Mouse (Mus musculus) heart, embryonic 14.5 days (tissue): Measurements from ENCODE around the gene S100a10. TPM values are rescaled to one million over a fixed set of nuclear protein-coding genes. Genes with fewer than 3 reads are reported as not detected.

Experiments used
- ATAC-seq: fragments of 200-750 bp; cut with Nextera tagmentation; 2 replicates; pipeline ENCODE4 v1.8.0; 2017; ENCODE audit warnings: low read depth, moderate TSS enrichment; ENCODE audit not compliant: insufficient number of reproducible peaks, insufficient read depth, low FRiP score
- H3K27ac ChIP-seq, 2 experiments: fragments of 200-500 bp in 1 of 2; fragments of 300-500 bp in 1 of 2; sonication (generic) in 1 of 2; replicated peaks in 1 of 2; 2 replicates each; pipeline ENCODE4 v1.5.1; 2012 to 2014; ENCODE audit warnings: low read depth in 2 of 2, low read length in 2 of 2, control low read depth in 1 of 2, mild to moderate bottlenecking in 1 of 2, mixed read lengths in 1 of 2; ENCODE audit not compliant: control insufficient read depth in 1 of 2, insufficient read depth in 1 of 2
- H3K27me3 ChIP-seq: fragments of 300-500 bp; sonication (generic); 2 replicates; pipeline ENCODE4 v1.6.1; 2014; ENCODE audit warnings: mild to moderate bottlenecking, low read length, control low read depth; ENCODE audit not compliant: control insufficient read depth, insufficient read depth
- H3K36me3 ChIP-seq: fragments of 300-500 bp; sonication (generic); 2 replicates; pipeline ENCODE4 v1.6.1; 2014; ENCODE audit warnings: mild to moderate bottlenecking, control low read depth, low read length, mixed read lengths; ENCODE audit not compliant: control insufficient read depth, insufficient read depth
- H3K4me1 ChIP-seq, 2 experiments: fragments of 200-500 bp in 1 of 2; fragments of 300-500 bp in 1 of 2; sonication (generic) in 1 of 2; 2 replicates each; pipeline ENCODE4 v1.6.1; 2012 to 2014; ENCODE audit warnings: low read length in 2 of 2, control low read depth in 1 of 2, mixed read lengths in 1 of 2; ENCODE audit not compliant: control insufficient read depth in 2 of 2, insufficient read depth in 2 of 2
- H3K4me2 ChIP-seq: fragments of 300-500 bp; sonication (generic); 2 replicates; pipeline ENCODE4 v1.6.1; 2014; ENCODE audit warnings: mild to moderate bottlenecking, low read length
- H3K4me3 ChIP-seq, 2 experiments: fragments of 200-500 bp in 1 of 2; fragments of 300-500 bp in 1 of 2; sonication (generic) in 1 of 2; 2 replicates each; pipeline ENCODE4 v1.5.1; 2012 to 2014; ENCODE audit warnings: low read length in 2 of 2, mild to moderate bottlenecking in 2 of 2, control low read depth in 1 of 2, low read depth in 1 of 2, moderate library complexity in 1 of 2; ENCODE audit not compliant: control insufficient read depth in 1 of 2, insufficient read depth in 1 of 2
- H3K9ac ChIP-seq: fragments of 300-500 bp; sonication (generic); 2 replicates; pipeline ENCODE4 v1.6.1; 2014; ENCODE audit warnings: mild to moderate bottlenecking, low read length
- H3K9me3 ChIP-seq: fragments of 300-500 bp; sonication (generic); 2 replicates; pipeline ENCODE4 v1.6.1; 2016; ENCODE audit warnings: low read length, control low read depth; ENCODE audit not compliant: control insufficient read depth
- WGBS: fragments of 180-500 bp; shearing (Covaris S2); extraction: QIAGEN DNeasy Blood & Tissue Kit; methylation state at CpG from one replicate; pipeline ENCODE4 v1.1.7; 2014; 5-methylcytosine and 5-hydroxymethylcytosine counted together
- polyA plus RNA-seq: library from polyadenylated mRNA; unstranded; fragments of >200 nt; fragmentation: Nextera tagmentation; extraction: Ambion mirVana; gene quantifications from 2 replicates; pipeline ENCODE4 v1.2.1, GENCODE M21; 2014

The S100a10 gene
- polyA plus RNA-seq, 1 experiment from 2014 or later: 238 TPM

GRCm38 (mm10) chr3:93514628-93515027 lies 40.3 kb upstream of the S100a10 start:
- no peak overlapping the region for H3K4me3 ChIP-seq
- H3K4me1 ChIP-seq: no peaks in the 10 kb centered on the region
- H3K27ac ChIP-seq: no peak overlapping the region
- H3K9me3 ChIP-seq: no peaks in the 10 kb centered on the region
- H3K36me3 ChIP-seq: no peaks in the 10 kb centered on the region
- WGBS: 86% methylated on average over 3 of the region's 3 CpGs
- H3K27me3 ChIP-seq: no peaks in the 10 kb centered on the region
- no peak for ATAC-seq
- no peak overlapping the region for H3K4me2 ChIP-seq
- H3K9ac ChIP-seq: no peak overlapping the region

GRCm38 (mm10) chr3:93517343-93517742 lies 37.5 kb upstream of the S100a10 start:
- Histone ChIP-seq H3K4me3 (no peak overlapping the region), H3K9ac (no peak overlapping the region), H3K9me3 (no peaks in the 10 kb centered on the region), H3K27ac (no peak overlapping the region), H3K36me3 (no peaks in the 10 kb centered on the region), H3K4me2 (no peak overlapping the region), H3K4me1 (peaks cover 3 to 10% of the 10 kb centered on the region in 2 experiments; a peak in 3 of 4 replicates), H3K27me3 (no peaks in the 10 kb centered on the region)
- 32% methylated on average over 2 of the region's 2 CpGs for WGBS
- ATAC-seq: no peak

GRCm38 (mm10) chr3:93519856-93520329 lies 35.0 kb upstream of the S100a10 start:
- Histone ChIP-seq H3K4me2 (peak overlapping the region; percentile 67), H3K9me3 (no peaks in the 10 kb centered on the region), H3K4me3 (peak overlapping the region in 1 of 2 experiments; percentile 79; a peak in 2 of 4 replicates), H3K27ac (no peak overlapping the region), H3K4me1 (peaks cover 5 to 16% of the 10 kb centered on the region in 2 experiments), H3K27me3 (no peaks in the 10 kb centered on the region), H3K36me3 (peaks cover 10% of the 10 kb centered on the region), H3K9ac (peak overlapping the region; percentile 88; the same call in 1 of the 2 replicates)
- 44% methylated on average over 5 of the region's 5 CpGs for WGBS
- no peak for ATAC-seq

GRCm38 (mm10) chr3:93520330-93521193 lies 34.3 kb upstream of the S100a10 start, which contains the start of gene S100a11:
Gene S100a11, plus strand, starts transcription at chr3:93520488.
- Histone ChIP-seq H3K36me3 (peaks cover 15% of the 10 kb centered on the region), H3K27ac (peak within 1 kb of the TSS; percentile 74 to 87), H3K4me1 (peaks cover 5 to 16% of the 10 kb centered on the region in 2 experiments), H3K27me3 (no peaks in the 10 kb centered on the region), H3K4me3 (peak within 1 kb of the TSS; percentile 74 to 79), H3K9me3 (no peaks in the 10 kb centered on the region), H3K4me2 (peak within 1 kb of the TSS; percentile 67), H3K9ac (peak within 1 kb of the TSS; percentile 88)
- under 1% methylated on average over 38 of the region's 38 CpGs for WGBS
- peak; percentile 88 for ATAC-seq

- no peak for ATAC-seq
- 77% methylated on average over 8 of the region's 8 CpGs for WGBS
- peak overlapping the region in 1 of 2 experiments; percentile 87; a peak in 1 of 4 replicates for H3K27ac ChIP-seq
- peaks cover 25% of the 10 kb centered on the region for H3K36me3 ChIP-seq
- peaks cover 5 to 16% of the 10 kb centered on the region in 2 experiments for H3K4me1 ChIP-seq
- peak overlapping the region; percentile 74 to 79; a peak in 3 of 4 replicates for H3K4me3 ChIP-seq
- no peaks in the 10 kb centered on the region for H3K9me3 ChIP-seq
- no peaks in the 10 kb centered on the region for H3K27me3 ChIP-seq
- H3K9ac ChIP-seq: peak overlapping the region; percentile 88
- peak overlapping the region; percentile 67 for H3K4me2 ChIP-seq
Measured at GRCm38 (mm10) chr3:93521462-93522057, 33.3 kb upstream of the S100a10 start.

- H3K27ac ChIP-seq: peak overlapping the region in 1 of 2 experiments; percentile 44; a peak in 2 of 4 replicates
- 26% methylated on average over 7 of the region's 7 CpGs for WGBS
- H3K9ac ChIP-seq: no peak overlapping the region
- H3K27me3 ChIP-seq: no peaks in the 10 kb centered on the region
- peaks cover 5 to 16% of the 10 kb centered on the region in 2 experiments for H3K4me1 ChIP-seq
- no peak for ATAC-seq
- peaks cover 34% of the 10 kb centered on the region for H3K36me3 ChIP-seq
- no peaks in the 10 kb centered on the region for H3K9me3 ChIP-seq
- peak overlapping the region in 1 of 2 experiments; percentile 6; a peak in 2 of 4 replicates for H3K4me3 ChIP-seq
- H3K4me2 ChIP-seq: peak overlapping the region; percentile 47
Measured at GRCm38 (mm10) chr3:93522611-93523010, 32.3 kb upstream of the S100a10 start.

GRCm38 (mm10) chr3:93527300-93527699 lies 27.6 kb upstream of the S100a10 start:
- ATAC-seq: no peak
- H3K9ac ChIP-seq: no peak overlapping the region
- no peaks in the 10 kb centered on the region; the same call in 1 of the 2 replicates for H3K9me3 ChIP-seq
- peaks cover 34% of the 10 kb centered on the region for H3K36me3 ChIP-seq
- H3K27ac ChIP-seq: no peak overlapping the region
- no peaks in the 10 kb centered on the region for H3K27me3 ChIP-seq
- 73% methylated on average over 3 of the region's 3 CpGs for WGBS
- H3K4me2 ChIP-seq: no peak overlapping the region
- no peak overlapping the region for H3K4me3 ChIP-seq
- peaks cover 2 to 5% of the 10 kb centered on the region in 2 experiments; a peak in 2 of 4 replicates for H3K4me1 ChIP-seq
